Mouse (Mus musculus) cortical plate, adult 2 months (tissue): Measurements from ENCODE around the gene Reps2.

Experiments used
- CTCF ChIP-seq: fragments of 200-500 bp; IDR thresholded peaks from 2 replicates; pipeline ENCODE4 v1.5.1; 2011; ENCODE audit warnings: mild to moderate bottlenecking, control low read depth, low read length; ENCODE audit not compliant: insufficient read depth; ENCODE audit errors: extremely low read depth
- POLR2A ChIP-seq: fragments of 200-500 bp; IDR thresholded peaks from 2 replicates; pipeline ENCODE4 v1.6.1; 2011; ENCODE audit warnings: mild to moderate bottlenecking, low read length, control low read depth; ENCODE audit not compliant: insufficient read depth; ENCODE audit errors: extremely low read depth

- TF ChIP-seq CTCF, result no peak
- TF ChIP-seq POLR2A, result no peak
Measured at GRCm38 (mm10) chrX:162618547-162618946, 24.9 kb downstream of the Reps2 start.
